Mouse (Mus musculus) fibroblast of lung, adult 2 months (primary cell): ENCODE measurements at regions not wholly inside any gene's neighbourhood (a gene's known extent, or its start where the extent isn't known, plus 50 kb on each side); places are given as distances from the start of the nearest gene placed in this dataset.
A peak's percentile ranks its signal among the peaks of the same experiment; 100 is the strongest.
"Not testable (repeated sequence)": the region's sequence is repeated elsewhere in the genome, so short reads cannot be mapped to it uniquely, and the experiment has no call there.

Experiments
- DNase-seq: peaks from one replicate; pipeline ENCODE4 v3.0.0-alpha.2; 2011; ENCODE audit warnings: low read depth

DNA sequence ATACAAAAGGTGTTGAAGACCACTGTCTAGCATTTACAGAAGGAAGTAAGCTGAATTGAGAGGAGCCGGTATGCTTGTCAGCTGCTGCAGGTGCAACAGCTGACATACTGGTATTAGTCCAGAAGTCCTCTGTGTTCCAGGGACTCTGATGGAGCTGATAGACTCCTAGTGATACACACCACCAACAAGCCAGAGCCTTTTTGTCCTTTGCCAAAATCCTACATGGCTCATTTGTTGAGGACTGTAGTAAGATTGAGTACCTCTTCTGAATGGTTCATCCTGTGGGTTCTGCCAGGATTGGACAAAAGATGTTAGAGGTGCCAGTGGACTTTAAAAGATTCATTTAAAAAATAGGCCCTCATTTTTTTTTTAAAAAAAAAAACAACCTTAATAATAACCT is 129.4 kb upstream of the Tmem185a start:
- DNase-seq, result no peak

GRCm38 (mm10) chrX:70582344-70582743 is 105.4 kb upstream of the Tmem185a start:
- peak; percentile 16 for DNase-seq

DNA sequence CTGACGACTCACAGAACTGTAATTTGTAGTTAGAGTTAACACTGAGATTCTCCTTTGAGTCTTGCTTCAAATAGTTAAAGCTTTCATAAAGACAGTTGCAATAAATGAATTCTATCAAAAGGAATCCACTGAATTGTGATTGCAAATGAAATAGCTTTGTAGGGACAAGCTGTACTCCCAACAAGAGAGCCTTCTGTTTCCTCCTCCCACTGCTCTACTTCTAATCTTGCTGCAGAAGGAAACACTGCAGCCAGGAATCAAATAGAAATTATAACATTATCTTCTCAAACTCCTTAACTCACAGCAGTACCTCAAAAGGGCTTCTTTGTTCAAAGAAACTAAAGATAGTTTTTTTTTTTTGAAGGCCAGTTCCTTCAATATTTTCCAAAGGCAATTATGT is 103.2 kb upstream of the Tmem185a start:
- no peak for DNase-seq

GRCm38 (mm10) chrX:70574243-70574642 is 97.3 kb upstream of the Tmem185a start:
- DNase-seq, result not testable (repeated sequence)

- DNase-seq, result peak; percentile 18
Observed at GRCm38 (mm10) chrX:70570586-70570985, 93.6 kb upstream of the Tmem185a start.

DNA sequence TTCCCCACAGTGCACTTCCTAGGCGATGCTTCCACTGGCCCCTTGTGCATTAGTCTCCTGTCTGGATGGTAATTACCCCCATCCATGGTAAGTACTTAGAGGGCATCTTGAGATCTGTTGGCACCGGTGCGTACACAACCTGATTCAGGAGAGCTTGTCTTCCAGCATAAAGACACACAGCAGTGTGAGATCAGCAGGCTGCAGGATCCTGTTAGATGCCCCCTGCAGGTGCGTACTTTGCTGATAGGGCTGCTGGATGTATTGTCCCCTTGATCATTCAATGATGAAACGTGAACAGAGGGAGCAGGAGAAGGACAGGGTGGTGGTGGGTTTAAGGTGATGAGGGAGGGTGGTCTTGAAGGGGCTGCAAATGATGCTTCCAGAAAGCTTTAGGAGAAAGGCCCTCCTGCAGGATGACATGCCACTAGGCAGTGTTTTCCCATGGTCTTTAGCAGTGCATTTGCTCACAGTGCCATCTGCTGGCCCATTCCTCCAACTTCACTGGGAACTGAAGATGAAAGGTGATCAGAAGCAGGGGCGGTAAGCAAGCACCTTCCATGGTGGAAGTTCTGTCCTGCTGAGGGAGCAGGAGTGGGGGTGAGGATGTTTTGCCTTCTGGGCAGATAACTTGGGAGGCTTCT is 92.5 kb upstream of the Tmem185a start:
- DNase-seq, result not testable (repeated sequence)
